In the genomic region with DNA sequence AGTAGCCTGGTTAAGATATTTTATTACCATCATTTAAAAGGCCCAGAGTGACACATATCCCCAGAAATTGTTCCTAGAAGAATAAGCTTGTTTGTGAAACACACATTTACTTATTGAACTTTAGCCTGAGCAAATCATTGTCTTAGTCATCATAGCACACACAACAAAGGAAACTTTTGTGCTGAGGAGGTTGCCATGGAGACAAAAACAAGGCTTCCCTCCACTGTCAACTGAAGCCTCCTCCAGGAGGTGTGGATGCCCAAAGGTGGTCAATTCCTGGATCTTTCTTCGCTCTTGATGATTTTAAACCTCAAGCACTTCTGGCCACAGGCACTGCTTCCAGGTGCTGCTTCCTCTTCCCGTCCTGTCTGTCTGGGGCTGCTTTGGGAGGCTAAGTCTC, we compare ENCODE assay signal across 16 mouse cellular contexts.
DNase-seq lines count a peak whose midpoint lies in the region; ATAC-seq and TF ChIP-seq lines count a peak whose summit lies in the region.
"Had no signal": no experiment of that assay in that cellular context is flagged by ENCODE, and none has a peak within 500 bp of the region (broad histone marks: within the 10 kb centered on the region; RNA-seq: fewer than 3 reads in every experiment).

No protein-coding gene starts in this region.

- TF ChIP-seq EP300 in heart, adult 2 months (IDR thresholded peaks at IDR 0.05; ENCODE audit: insufficient read depth, low read depth, low read length): no peak

- no peak overlapping the region for H3K27ac ChIP-seq in forebrain, postnatal 0 days (ENCODE audit: low read depth, low read length)
- no peak overlapping the region for H3K27ac ChIP-seq in forebrain, embryonic 12.5 days
- H3K27ac ChIP-seq in limb, embryonic 10.5 days: peak overlapping the region; percentile 67
- no peak overlapping the region for H3K27ac ChIP-seq in neural tube, embryonic 15.5 days (replicated peaks)
- no peak overlapping the region for H3K27ac ChIP-seq in heart, adult 2 months
- H3K27ac ChIP-seq: heart, embryonic 15.5 days had no signal

- H3K27me3 ChIP-seq in forebrain, postnatal 0 days (ENCODE audit: insufficient read depth, low read length): no peaks in the 10 kb centered on the region
- H3K27me3 ChIP-seq in forebrain, embryonic 12.5 days: peaks cover 23% of the 10 kb centered on the region
- H3K27me3 ChIP-seq in limb, embryonic 10.5 days (ENCODE audit: low read depth, poor library complexity, severe bottlenecking): no peaks in the 10 kb centered on the region
- H3K27me3 ChIP-seq in neural tube, embryonic 15.5 days (replicated peaks): no peaks in the 10 kb centered on the region
- no peaks in the 10 kb centered on the region for H3K27me3 ChIP-seq in heart, adult 2 months (ENCODE audit: control insufficient read depth, insufficient read depth, low read length)
- H3K27me3 ChIP-seq: heart, embryonic 15.5 days had no signal

- TF ChIP-seq POLR2A in heart, adult 2 months (IDR thresholded peaks at IDR 0.05; ENCODE audit: insufficient read depth, low read depth, low read length): no peak

- H3K79me2 ChIP-seq in heart, adult 2 months (replicated peaks; ENCODE audit: control insufficient read depth, insufficient read depth, low read length): no peaks in the 10 kb centered on the region

- TF ChIP-seq CTCF in forebrain, postnatal 0 days (IDR thresholded peaks at IDR 0.05; ENCODE audit: low read depth): no peak
- no peak for TF ChIP-seq CTCF in heart, adult 2 months (IDR thresholded peaks at IDR 0.05)

- no peak overlapping the region for H3K4me3 ChIP-seq in forebrain, postnatal 0 days (ENCODE audit: low read depth, low read length)
- no peak overlapping the region for H3K4me3 ChIP-seq in forebrain, embryonic 12.5 days (replicated peaks)
- no peak overlapping the region for H3K4me3 ChIP-seq in limb, embryonic 10.5 days
- H3K4me3 ChIP-seq in neural tube, embryonic 15.5 days (replicated peaks): no peak overlapping the region
- no peak overlapping the region for H3K4me3 ChIP-seq in heart, adult 2 months
- H3K4me3 ChIP-seq: heart, embryonic 15.5 days; myocyte had no signal

- ATAC-seq in forebrain, postnatal 0 days: peak; percentile 56
- ATAC-seq in forebrain, embryonic 12.5 days (ENCODE audit: low FRiP score): no peak
- peak; percentile 34 for ATAC-seq in activated CD4-positive, CD25-positive, alpha-beta regulatory T cell, adult 4 months
- ATAC-seq in neural tube, embryonic 15.5 days (ENCODE audit: low FRiP score): 0 out of 2 replicates have a peak, but pooled peaks have one; percentile 29

- intact Hi-C loops in heart, adult 2 months (cut with DNase I): no loop called here

- H3K9me3 ChIP-seq in forebrain, postnatal 0 days (ENCODE audit: low read length): no peaks in the 10 kb centered on the region
- H3K9me3 ChIP-seq in forebrain, embryonic 12.5 days: no peaks in the 10 kb centered on the region
- no peaks in the 10 kb centered on the region for H3K9me3 ChIP-seq in limb, embryonic 10.5 days (replicated peaks)
- H3K9me3 ChIP-seq in neural tube, embryonic 15.5 days (replicated peaks): no peaks in the 10 kb centered on the region
- H3K9me3 ChIP-seq: heart, embryonic 15.5 days had no signal

- DNase-seq in forebrain, postnatal 0 days: no peak
- DNase-seq in limb, embryonic 10.5 days (ENCODE audit: low spot score): no peak
- no peak for DNase-seq in heart, adult 2 months
- DNase-seq in yolk sac, embryonic 10.5 days (ENCODE audit: low spot score): no peak
- no peak for DNase-seq in gastrocnemius, adult 8-10 months (ENCODE audit: low spot score in 2 of 2)
- DNase-seq: adrenal gland, postnatal 14 days; cerebellum, adult 11 months; gastrocnemius, postnatal 14 days; kidney, adult 9 months; lung, postnatal 14 days; thymus, postnatal 25 days had no signal

- no peak overlapping the region for H3K4me2 ChIP-seq in forebrain, postnatal 0 days (ENCODE audit: low read depth)
- no peak overlapping the region for H3K4me2 ChIP-seq in forebrain, embryonic 12.5 days
- no peak overlapping the region for H3K4me2 ChIP-seq in neural tube, embryonic 15.5 days
- H3K4me2 ChIP-seq: heart, embryonic 15.5 days had no signal

- 54% methylated on average over 2 of the region's 2 CpGs for WGBS in forebrain, postnatal 0 days
- WGBS in forebrain, embryonic 12.5 days: 66% methylated on average over 2 of the region's 2 CpGs
- WGBS in limb, embryonic 10.5 days: 83% methylated on average over 2 of the region's 2 CpGs
- 53% methylated on average over 2 of the region's 2 CpGs for WGBS in neural tube, embryonic 15.5 days
- WGBS in heart, adult 2 months: 78% methylated on average over 2 of the region's 2 CpGs

- no peak overlapping the region for H3K9ac ChIP-seq in forebrain, postnatal 0 days
- no peak overlapping the region for H3K9ac ChIP-seq in forebrain, embryonic 12.5 days
- no peak overlapping the region for H3K9ac ChIP-seq in neural tube, embryonic 15.5 days (replicated peaks)
- H3K9ac ChIP-seq in heart, adult 2 months (ENCODE audit: low read depth, low read length): no peak overlapping the region
- H3K9ac ChIP-seq: heart, embryonic 15.5 days had no signal

- no peaks in the 10 kb centered on the region for H3K36me3 ChIP-seq in forebrain, postnatal 0 days (ENCODE audit: insufficient read depth)
- no peaks in the 10 kb centered on the region for H3K36me3 ChIP-seq in forebrain, embryonic 12.5 days (replicated peaks)
- no peaks in the 10 kb centered on the region for H3K36me3 ChIP-seq in limb, embryonic 10.5 days
- no peaks in the 10 kb centered on the region for H3K36me3 ChIP-seq in neural tube, embryonic 15.5 days
- no peaks in the 10 kb centered on the region for H3K36me3 ChIP-seq in heart, adult 2 months (ENCODE audit: control insufficient read depth, insufficient read depth, low read length)
- H3K36me3 ChIP-seq: heart, embryonic 15.5 days had no signal

- H3K4me1 ChIP-seq in forebrain, postnatal 0 days (ENCODE audit: insufficient read depth): peaks cover 14% of the 10 kb centered on the region; the same call in 1 of the 2 replicates
- H3K4me1 ChIP-seq in forebrain, embryonic 12.5 days: peaks cover 22% of the 10 kb centered on the region
- peaks cover 39% of the 10 kb centered on the region for H3K4me1 ChIP-seq in limb, embryonic 10.5 days
- peaks cover 25% of the 10 kb centered on the region for H3K4me1 ChIP-seq in neural tube, embryonic 15.5 days
- H3K4me1 ChIP-seq in heart, adult 2 months (ENCODE audit: control insufficient read depth, insufficient read depth, low read length): no peaks in the 10 kb centered on the region
